Mouse (Mus musculus) megakaryocyte, embryonic 14.5 days (primary cell): ENCODE data around the gene Mat2a. TPM values are rescaled to one million over a fixed set of nuclear protein-coding genes. Genes with fewer than 3 reads are reported as not detected.
A peak's percentile ranks its signal among the peaks of the same experiment; 100 is the strongest.
"Not testable (repeated sequence)": the region's sequence is repeated elsewhere in the genome, so short reads cannot be mapped to it uniquely, and the experiment has no call there.

ENCODE experiments used
- H3K27me3 ChIP-seq: replicated peaks from 2 replicates; pipeline ENCODE3; 2012; ENCODE audit warnings: inconsistent platforms
- H3K36me3 ChIP-seq: replicated peaks from 2 replicates; pipeline ENCODE3; 2012; ENCODE audit warnings: low read length, inconsistent platforms, mixed read lengths
- H3K4me1 ChIP-seq: 2 replicates; pipeline ENCODE4 v1.6.1; 2012; ENCODE audit warnings: inconsistent platforms
- H3K4me3 ChIP-seq: replicated peaks from 2 replicates; pipeline ENCODE3; 2012; ENCODE audit warnings: moderate library complexity, mild to moderate bottlenecking, inconsistent platforms
- H3K9me3 ChIP-seq: 2 replicates; pipeline ENCODE4 v1.6.1; 2012; ENCODE audit warnings: inconsistent platforms
- FLI1 ChIP-seq: IDR thresholded peaks from 2 replicates; pipeline ENCODE4 v1.6.1; 2012; ENCODE audit warnings: low read length, inconsistent platforms, mixed read lengths
- GATA1 ChIP-seq: IDR thresholded peaks from 3 replicates; pipeline ENCODE4 v1.6.1; 2012; ENCODE audit warnings: mixed read lengths, low read length, inconsistent platforms, borderline replicate concordance
- polyA plus RNA-seq: library from polyadenylated mRNA; stranded (reverse); fragments of >175 nt; gene quantifications from 2 replicates; pipeline ENCODE4 v1.2.3, GENCODE M21; 2012; ENCODE audit warnings: low replicate concordance; ENCODE audit not compliant: insufficient read depth

Gene Mat2a
- polyA plus RNA-seq, 1 experiment: 17.1 TPM

DNA sequence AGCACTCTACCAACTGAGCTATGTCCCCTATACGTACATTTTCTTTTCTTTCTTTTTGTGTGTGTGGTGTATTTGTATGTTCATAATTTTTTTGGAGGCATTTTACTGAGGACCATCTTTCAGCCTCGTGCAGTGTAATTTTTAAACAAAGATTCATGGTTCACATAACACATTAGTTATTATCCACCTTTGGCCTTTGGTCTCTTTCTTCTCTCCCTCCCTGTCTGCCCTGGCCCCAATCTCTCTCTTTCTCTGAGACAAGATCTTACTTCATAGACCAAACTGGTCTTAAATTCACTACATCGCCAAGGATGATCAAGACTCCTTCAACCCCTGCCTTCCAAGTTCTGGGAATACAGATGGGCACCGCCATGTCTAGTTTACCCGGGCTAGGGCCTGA lies 37.5 kb upstream of the Mat2a start:
- no peaks in the 10 kb centered on the region for H3K36me3 ChIP-seq
- peaks cover 13% of the 10 kb centered on the region for H3K27me3 ChIP-seq
- H3K4me1 ChIP-seq: peaks cover 34% of the 10 kb centered on the region
- no peaks in the 10 kb centered on the region for H3K9me3 ChIP-seq
- H3K4me3 ChIP-seq: no peak overlapping the region
- TF ChIP-seq GATA1 (no peak), FLI1 (no peak)

- H3K4me3 ChIP-seq: no peak overlapping the region
- peaks cover 28% of the 10 kb centered on the region for H3K4me1 ChIP-seq
- H3K9me3 ChIP-seq: no peaks in the 10 kb centered on the region
- peaks cover 13% of the 10 kb centered on the region for H3K27me3 ChIP-seq
- H3K36me3 ChIP-seq: no peaks in the 10 kb centered on the region
- TF ChIP-seq FLI1 (no peak), GATA1 (no peak)
Measured at GRCm38 (mm10) chr6:72475221-72475985, 36.0 kb upstream of the Mat2a start.

GRCm38 (mm10) chr6:72473264-72474041 lies 34.1 kb upstream of the Mat2a start:
- H3K9me3 ChIP-seq: no peaks in the 10 kb centered on the region
- peak overlapping the region; percentile 72 for H3K4me3 ChIP-seq
- peaks cover 18% of the 10 kb centered on the region for H3K27me3 ChIP-seq
- H3K4me1 ChIP-seq: peaks cover 23% of the 10 kb centered on the region
- H3K36me3 ChIP-seq: no peaks in the 10 kb centered on the region
- TF ChIP-seq GATA1 (no peak), FLI1 (no peak)

GRCm38 (mm10) chr6:72466171-72466570 lies 26.8 kb upstream of the Mat2a start:
- H3K4me1 ChIP-seq: peaks cover 3% of the 10 kb centered on the region; the same call in 1 of the 2 replicates
- no peaks in the 10 kb centered on the region for H3K9me3 ChIP-seq
- H3K4me3 ChIP-seq: no peak overlapping the region
- H3K27me3 ChIP-seq: peaks cover 36% of the 10 kb centered on the region
- H3K36me3 ChIP-seq: no peaks in the 10 kb centered on the region
- TF ChIP-seq GATA1 (no peak), FLI1 (no peak)

GRCm38 (mm10) chr6:72465361-72466157 lies 26.2 kb upstream of the Mat2a start:
- H3K4me1 ChIP-seq: peaks cover 8% of the 10 kb centered on the region
- H3K4me3 ChIP-seq: no peak overlapping the region
- H3K36me3 ChIP-seq: no peaks in the 10 kb centered on the region
- no peaks in the 10 kb centered on the region for H3K9me3 ChIP-seq
- peaks cover 36% of the 10 kb centered on the region for H3K27me3 ChIP-seq
- TF ChIP-seq FLI1 (no peak), GATA1 (no peak)

DNA sequence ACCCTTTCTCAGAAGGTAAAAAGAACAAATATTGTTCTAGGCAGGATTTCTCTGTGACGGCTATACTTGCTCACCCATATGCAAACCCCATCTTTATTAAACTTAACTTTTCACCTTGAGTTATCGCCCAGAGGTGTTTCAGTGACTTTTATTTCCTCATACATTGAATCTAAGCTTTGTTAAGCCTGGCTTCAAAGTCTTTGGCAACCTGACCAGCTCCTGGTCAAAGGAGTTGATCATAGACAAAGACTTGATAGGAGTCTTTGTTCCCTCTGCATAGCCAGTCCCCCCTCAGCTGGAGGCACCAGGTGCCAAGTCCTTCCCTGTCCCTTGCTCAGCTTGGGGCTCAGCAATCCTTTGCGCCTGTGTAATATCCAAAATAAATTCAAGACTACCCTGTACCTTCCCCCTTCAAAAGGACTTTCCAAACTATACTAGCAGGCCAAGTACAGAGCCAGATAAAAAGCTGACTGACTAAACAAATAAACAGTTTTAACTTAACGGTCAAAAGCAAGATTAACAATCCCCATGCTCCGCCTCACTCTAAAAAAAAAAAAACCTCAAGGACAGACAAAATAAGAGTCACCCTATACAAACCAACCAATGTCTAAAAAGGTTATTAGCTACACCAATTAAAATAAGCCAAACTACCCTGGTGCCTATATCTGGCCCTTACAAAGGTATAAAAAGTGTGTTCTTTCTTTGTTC lies 23.3 kb upstream of the Mat2a start:
- not testable (repeated sequence) for H3K9me3 ChIP-seq, H3K36me3 ChIP-seq, H3K4me3 ChIP-seq
- Histone ChIP-seq H3K4me1 (peaks cover 21% of the 10 kb centered on the region), H3K27me3 (peaks cover 27% of the 10 kb centered on the region)

DNA sequence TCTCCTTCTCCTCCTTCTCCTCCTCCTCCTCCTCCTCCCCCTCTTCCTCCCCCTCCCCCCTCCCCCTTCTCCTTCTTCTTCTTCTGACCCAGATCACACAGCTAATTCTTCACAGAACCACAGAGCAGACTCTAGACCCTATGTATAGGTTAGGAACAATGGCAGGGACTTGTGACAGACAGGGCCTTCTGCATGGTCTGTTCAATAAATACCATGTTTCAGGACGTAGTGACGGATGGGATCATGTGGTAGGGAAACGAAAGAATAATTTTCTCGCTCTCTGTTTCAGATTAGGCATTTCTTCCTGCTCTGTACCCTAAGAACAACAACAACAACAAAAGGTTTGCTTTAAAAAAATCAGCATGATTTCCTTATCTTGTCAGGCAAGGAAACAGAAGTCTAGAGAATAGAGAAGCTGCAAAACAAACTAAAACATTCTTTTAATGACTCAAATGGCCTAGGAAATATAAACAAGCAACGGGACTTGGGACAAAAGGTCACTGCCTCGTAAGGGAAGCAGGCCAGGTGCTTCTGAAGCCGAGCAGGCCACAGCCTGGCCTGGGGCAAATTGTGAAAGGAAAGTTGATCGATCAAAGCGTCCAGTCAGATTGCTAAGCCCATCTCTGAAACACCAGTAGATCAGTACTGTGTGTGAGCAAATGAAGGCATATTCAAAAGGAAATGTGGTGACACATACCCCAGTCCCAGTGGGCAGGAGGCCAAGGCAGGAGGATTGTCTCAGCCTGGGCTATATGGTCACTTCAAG lies 20.9 kb upstream of the Mat2a start:
- Histone ChIP-seq H3K4me1 (peaks cover 27% of the 10 kb centered on the region), H3K36me3 (no peaks in the 10 kb centered on the region), H3K27me3 (peaks cover 11% of the 10 kb centered on the region), H3K9me3 (no peaks in the 10 kb centered on the region), H3K4me3 (peak overlapping the region; percentile 12)
- no peak for TF ChIP-seq GATA1
- no peak for TF ChIP-seq FLI1

DNA sequence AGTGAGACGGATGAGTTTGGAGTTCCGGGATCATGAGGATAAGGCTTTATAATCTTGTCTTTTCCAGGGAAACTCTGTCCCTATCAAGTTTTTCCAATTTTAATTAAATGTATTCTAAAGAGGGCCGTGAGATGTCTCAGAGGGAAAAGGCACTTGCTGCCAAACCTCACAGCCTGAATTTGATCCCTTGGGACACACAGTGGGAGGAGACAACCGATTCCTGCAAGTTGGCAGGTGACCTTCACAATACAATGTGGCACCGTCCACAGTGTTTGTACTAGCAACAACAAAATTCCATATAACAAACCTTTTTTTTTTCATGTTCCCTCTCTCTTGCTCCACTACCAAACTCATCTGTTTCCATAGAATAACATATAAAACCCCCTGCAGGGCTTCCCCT lies 19.6 kb upstream of the Mat2a start:
- Histone ChIP-seq H3K27me3 (peaks cover 8% of the 10 kb centered on the region), H3K4me3 (no peak overlapping the region), H3K36me3 (no peaks in the 10 kb centered on the region), H3K4me1 (peaks cover 36% of the 10 kb centered on the region), H3K9me3 (no peaks in the 10 kb centered on the region)
- TF ChIP-seq FLI1 (no peak), GATA1 (no peak)

DNA sequence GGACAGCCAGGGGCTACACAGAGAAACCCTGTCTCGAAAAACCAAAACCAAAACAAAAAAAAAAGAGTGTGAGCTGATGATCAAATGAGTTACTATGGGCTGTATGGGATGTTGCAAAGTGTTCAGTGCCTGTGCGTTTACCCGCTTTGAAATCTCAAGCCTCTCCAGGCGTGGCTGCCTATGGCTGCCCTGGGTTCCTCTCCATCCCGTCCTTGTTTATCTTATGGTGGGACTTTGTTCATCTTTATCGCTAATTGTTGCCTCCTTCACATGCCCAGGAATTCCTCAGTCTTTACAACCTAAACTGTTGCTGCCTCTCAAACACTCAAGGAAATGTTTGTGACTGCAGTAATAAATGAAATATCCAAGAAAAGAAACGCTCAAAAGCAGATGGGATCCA lies 19.1 kb upstream of the Mat2a start:
- H3K36me3 ChIP-seq: no peaks in the 10 kb centered on the region
- no peak overlapping the region for H3K4me3 ChIP-seq
- peaks cover 36% of the 10 kb centered on the region for H3K4me1 ChIP-seq
- peaks cover 8% of the 10 kb centered on the region for H3K27me3 ChIP-seq
- TF ChIP-seq GATA1 (no peak), FLI1 (no peak)
- H3K9me3 ChIP-seq: no peaks in the 10 kb centered on the region
